Mouse (Mus musculus) thymus, adult 18-20 months (tissue): ENCODE data around the gene Sash3.

Experiments used
- DNase-seq, 2 experiments: peaks; one replicate each; pipeline ENCODE4 v3.0.0; 2022; ENCODE audit warnings: mixed read lengths in 2 of 2

Gene Sash3

DNA sequence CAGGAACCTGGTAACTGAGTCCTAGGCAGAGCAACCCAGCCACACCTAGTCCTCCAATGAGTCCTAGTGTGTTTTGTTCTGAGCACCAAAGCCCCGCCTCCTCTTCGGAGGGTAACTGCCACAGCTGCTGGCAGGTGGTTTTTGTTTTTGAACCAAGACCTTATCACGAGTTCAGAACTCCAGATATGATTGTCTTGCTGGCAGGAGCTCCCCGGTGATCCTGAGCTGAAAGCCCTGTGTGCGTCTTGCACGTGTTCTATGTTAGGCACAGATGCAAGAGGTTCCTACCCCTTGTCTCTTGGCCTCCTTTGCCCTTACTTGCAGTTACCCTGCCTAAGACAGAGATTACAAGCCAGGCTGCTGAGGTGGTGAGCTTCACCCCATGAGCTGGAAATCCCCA, 4.8 kb upstream of the Sash3 start:
- DNase-seq = peak; percentile 70 to 85

GRCm38 (mm10) chrX:48143415-48144335, 2.6 kb upstream of the Sash3 start:
- peak; percentile 63 to 80 for DNase-seq

GRCm38 (mm10) chrX:48147226-48147625, 990 bp downstream of the Sash3 start:
- no peak for DNase-seq

DNA sequence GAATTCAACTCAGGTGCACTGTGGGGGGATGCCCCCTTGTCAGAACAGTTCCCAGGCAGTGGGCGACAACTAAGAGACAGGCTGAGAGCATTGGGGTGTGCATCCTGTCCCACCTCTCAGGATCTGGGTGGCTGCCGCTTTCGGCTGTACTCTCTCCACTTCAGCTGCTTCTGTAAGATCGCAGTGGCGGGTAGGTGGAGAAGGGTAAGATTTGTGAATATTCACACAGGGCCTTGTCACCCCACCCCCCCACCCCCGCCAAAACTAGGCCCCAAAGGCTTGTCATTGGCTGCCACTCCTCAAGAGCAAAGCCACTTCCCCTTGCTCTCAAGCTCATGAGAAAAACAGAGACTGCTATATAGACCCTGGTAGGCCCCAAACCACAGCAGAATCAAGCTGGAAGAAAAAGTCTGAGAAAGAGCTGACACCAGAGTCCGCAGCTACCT, 1.5 kb downstream of the Sash3 start:
- DNase-seq = peak; percentile 57 to 75

- DNase-seq = no peak
Observed at GRCm38 (mm10) chrX:48152106-48152505, 5.9 kb downstream of the Sash3 start.

GRCm38 (mm10) chrX:48153414-48153813, 7.2 kb downstream of the Sash3 start:
- DNase-seq = no peak

DNA sequence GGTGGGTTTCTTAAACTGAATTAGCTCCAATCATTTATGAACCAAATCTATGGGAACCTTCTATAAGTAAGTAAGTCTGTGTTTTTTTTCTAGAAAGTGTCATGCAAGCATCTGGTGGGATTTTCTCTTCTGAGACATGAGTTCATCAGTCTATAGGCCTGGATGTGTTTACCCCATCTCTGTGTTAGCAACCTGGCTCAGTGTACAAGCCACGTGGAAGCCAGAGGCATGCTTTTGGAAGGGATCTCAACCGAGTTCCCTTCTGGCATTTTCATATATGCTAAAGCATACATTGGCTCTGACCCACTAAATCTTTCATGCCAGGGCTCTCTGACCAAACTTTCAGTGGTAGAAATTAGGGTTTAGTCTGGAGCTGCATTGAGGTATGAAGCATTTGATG, 7.7 kb downstream of the Sash3 start:
- DNase-seq = no peak

- no peak for DNase-seq
Observed at GRCm38 (mm10) chrX:48155489-48155888, 9.3 kb downstream of the Sash3 start.

DNA sequence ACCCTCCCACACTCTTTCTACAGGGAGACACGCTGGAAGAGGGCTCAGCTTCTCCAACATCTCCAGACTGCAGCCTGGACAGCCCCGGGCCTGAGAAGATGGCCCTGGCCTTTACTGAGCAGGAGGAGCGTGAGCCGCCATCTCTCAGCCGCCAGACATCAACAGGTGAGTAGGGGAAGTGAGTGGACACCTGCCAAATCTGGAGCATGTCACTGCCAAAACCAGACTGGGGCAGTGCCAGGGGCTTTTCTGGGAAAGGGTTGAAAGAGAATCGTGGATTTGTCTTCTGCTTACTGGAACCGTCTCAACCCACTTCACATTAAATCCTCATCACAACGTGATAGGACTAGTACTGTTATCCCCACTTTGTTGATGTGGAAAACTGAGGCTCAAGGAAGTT, 11.2 kb downstream of the Sash3 start:
- no peak for DNase-seq

- DNase-seq = no peak
Observed at GRCm38 (mm10) chrX:48158229-48158919, 12.1 kb downstream of the Sash3 start.

DNA sequence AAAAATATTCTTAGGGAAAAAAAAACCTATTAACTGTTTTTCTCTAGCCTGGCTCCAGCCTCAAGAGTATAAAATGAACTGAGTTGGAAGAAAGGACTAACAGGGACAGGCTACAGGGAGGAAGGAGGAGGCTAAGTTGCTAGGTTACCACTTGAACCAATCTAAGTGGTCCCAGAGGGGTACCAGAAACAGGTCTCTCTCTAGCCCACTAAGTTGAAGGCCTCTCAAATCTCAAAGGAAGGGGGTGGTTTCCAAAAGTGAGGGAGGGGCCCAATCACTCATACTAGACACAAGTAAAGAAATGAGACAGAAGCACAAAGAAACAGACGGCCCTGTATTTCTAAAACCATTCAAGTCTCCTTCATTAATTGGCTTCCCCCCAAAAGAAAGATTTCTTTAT, 23.7 kb downstream of the Sash3 start:
- DNase-seq = no peak

- no peak for DNase-seq
Observed at GRCm38 (mm10) chrX:48170368-48170767, 24.1 kb downstream of the Sash3 start.

DNA sequence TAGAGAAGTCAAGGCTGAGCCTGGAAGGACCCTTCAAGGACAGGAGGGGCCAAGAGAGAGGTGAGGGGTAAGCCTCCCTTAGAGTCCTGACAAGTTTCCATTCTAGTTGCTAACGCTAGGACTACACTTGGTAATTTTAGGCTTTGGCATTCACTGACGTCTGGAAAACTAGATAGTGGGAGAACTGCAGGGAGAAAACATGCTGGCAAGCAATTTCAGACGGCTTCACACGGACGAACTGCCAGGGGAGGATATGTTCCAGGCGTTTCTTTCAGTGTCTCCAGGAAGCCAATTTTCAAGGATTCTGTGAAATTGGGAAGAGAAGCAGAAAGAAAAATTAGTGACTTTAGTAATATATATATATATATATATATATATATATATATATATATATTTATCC, 35.6 kb downstream of the Sash3 start:
- DNase-seq = no peak

GRCm38 (mm10) chrX:48184703-48185102, 38.5 kb downstream of the Sash3 start:
- DNase-seq = no peak

DNA sequence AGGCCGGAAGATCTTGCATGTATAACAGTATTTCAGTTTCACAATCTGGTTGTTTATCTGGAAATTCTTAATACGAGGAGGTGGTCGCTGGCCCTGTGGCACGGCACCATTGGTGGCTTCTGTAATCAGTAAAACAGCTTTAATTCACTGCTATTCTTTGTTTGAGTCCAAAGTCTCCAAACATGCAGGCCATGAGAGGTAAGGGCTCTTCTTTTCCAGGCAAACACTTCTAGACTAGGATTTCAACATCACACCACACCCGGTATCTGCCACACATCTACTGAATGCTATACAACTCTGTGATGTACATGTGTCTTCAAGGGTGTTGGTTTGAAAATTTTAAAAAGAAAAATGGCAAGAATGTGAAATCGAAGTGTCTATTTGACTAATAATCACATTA, 45.0 kb downstream of the Sash3 start:
- no peak for DNase-seq

DNA sequence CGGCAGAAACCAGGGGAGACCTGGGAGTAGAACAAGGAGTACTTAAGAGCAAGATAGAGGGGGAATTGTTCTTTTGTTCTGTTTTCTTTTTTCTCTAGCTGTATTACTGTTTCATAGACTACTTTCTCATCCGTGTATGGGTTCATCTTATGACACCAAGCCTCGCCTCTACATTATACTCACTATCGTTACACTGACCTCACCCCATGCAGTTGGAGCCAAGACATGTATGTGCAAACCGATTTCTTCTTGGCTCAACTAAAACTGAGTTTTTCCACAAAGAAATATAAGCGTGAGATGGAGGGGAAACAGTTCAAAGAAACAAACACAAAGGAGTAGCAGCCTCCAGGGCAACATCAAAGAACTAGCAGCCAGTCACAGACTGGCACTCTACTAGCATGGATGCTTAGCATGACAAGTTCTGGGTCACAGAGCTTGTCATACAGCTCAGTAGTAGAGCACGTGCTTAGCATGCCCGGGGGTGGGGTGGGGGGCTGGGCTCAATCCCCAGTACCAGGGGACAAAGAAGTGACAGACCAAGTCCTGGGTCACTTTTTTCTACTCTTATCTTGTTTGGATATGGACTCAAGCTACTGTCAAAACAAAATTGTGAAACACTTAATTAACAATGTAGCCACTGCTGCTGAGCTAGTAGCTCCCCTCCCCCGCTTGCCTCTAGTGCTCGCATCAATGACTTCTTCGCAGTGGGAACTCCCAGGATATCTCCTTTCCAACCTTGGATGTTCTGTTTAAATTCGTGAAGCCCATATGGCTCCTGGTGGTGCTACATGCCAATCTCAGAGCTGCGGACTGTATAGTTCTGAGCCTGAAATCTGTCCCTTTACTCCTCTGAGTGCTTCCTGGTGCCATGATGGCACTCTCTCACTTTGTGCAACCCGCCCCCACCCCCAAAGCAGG, 47.3 kb downstream of the Sash3 start:
- no peak for DNase-seq

DNA sequence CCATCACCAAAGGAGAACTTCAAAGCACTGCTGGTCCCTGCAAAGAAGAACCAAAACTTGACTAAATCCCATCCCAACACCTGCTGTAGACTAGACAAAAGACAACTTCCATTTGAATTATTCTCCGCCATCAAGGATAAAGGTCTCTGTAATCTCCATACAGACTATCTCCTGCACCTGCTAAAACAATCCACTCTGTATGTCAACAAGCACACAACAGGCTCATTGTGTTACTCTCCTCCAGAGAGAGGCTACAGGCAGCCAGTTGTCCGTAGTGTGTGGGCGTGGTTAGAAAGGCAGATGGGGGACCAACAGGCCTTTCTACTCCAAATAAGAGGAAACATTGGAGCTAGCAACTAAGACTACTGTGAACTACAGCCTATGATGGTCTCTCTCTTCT, 51.6 kb downstream of the Sash3 start:
- DNase-seq = no peak

DNA sequence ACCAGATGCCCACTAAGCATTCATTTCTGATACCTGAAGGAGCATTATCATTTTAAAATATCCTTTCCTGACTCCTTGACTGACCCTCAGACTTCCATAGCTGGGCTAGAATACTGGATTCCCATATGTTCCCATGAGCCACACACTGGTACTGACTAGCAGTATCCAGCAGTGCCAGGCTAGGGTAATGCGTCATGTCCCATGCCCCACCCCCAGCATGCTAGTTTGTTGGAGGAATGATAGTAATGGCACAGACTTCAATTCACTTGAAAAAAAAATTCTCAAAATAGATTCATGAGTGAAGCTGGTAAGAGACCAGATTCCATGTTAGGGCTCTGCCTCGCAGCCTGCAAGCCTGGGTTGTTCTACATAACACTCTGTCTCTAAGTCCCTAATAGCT, 52.8 kb downstream of the Sash3 start:
- no peak for DNase-seq

DNA sequence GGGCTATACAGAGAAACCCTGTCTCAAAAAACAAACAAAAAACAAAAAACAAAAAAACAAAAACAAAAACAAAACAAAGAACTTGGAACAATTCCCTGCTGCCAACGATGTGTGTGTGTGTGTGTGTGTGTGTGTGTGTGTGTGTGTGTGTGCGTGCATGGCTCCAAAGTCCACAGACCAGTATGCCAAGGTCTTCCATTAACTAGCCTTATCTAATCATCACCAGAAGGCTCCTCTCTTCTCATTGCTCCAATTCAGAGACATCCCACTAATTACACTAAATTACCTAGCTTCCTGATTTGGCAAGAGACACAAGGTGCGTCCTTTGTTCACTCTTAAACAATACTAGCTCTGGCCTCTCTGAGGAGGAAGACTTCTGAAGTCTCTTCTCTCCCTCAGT, 54.5 kb downstream of the Sash3 start:
- no peak for DNase-seq

GRCm38 (mm10) chrX:48201973-48202372, 55.7 kb downstream of the Sash3 start:
- DNase-seq = no peak

DNA sequence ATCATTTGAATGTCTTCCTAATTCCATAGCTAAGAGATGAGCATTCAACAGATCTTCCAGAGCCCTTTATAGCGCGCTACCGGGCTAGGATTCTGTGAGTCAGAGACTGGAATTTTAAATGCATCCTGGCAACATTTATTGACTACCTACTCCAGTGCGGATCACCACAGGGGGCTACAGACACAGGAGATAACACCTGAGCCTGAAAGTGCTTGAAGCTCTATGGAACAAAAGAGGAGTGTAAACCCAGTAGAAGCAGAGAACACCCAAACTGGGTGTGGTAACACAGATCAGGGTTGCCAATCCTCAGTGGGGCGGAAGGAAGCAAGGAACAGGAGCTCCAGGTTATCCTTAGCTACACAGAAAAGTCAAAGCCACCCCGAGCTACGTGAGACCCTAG, 56.2 kb downstream of the Sash3 start:
- no peak for DNase-seq

DNA sequence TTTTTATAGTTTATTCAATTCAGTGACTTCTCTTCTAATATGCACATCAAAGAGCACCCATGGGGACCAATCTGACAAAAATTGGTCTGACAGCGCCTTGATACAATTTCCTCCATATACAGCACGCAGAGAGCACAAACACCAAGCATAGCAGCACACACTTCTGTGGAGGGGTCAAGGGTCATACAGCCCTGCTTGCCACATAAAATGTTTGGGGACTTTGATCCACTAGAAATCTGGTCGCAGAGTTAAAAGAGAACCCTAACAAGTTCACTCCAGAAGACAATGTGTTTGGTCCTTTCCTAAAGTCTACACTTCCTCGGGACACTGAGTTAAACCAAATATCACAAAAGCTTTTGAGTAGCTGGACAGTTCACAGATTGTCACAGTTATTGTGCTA, 56.8 kb downstream of the Sash3 start:
- DNase-seq = no peak

GRCm38 (mm10) chrX:48203763-48204162, 57.5 kb downstream of the Sash3 start:
- no peak for DNase-seq
